Mouse (Mus musculus) hindbrain, embryonic 11.5 days (tissue): ENCODE measurements at regions not wholly inside any gene's neighbourhood (a gene's known extent, or its start where the extent isn't known, plus 50 kb on each side); places are given as distances from the start of the nearest gene placed in this dataset.

ENCODE experiments used
- ATAC-seq: fragments of 200-750 bp; cut with Nextera tagmentation; 2 replicates; pipeline ENCODE4 v1.8.0; 2017; ENCODE audit warnings: mild to moderate bottlenecking, moderate TSS enrichment, moderate library complexity; ENCODE audit not compliant: low FRiP score
- DNase-seq: peaks from one replicate; pipeline ENCODE4 v3.0.0-alpha.2; 2015; ENCODE audit warnings: low spot score
- H3K27ac ChIP-seq: fragments of 300-500 bp; sonication (generic); 2 replicates; pipeline ENCODE4 v1.5.1; 2014; ENCODE audit warnings: mild to moderate bottlenecking, low read depth, low read length
- H3K27me3 ChIP-seq: fragments of 300-500 bp; sonication (generic); 2 replicates; pipeline ENCODE4 v1.6.1; 2014; ENCODE audit warnings: mild to moderate bottlenecking, low read length, moderate library complexity, mixed read lengths; ENCODE audit not compliant: control insufficient read depth, insufficient read depth
- H3K36me3 ChIP-seq: fragments of 300-500 bp; sonication (generic); 2 replicates; pipeline ENCODE4 v1.6.1; 2014; ENCODE audit warnings: mild to moderate bottlenecking, low read length, moderate library complexity, mixed read lengths; ENCODE audit not compliant: control insufficient read depth, insufficient read depth
- H3K4me1 ChIP-seq: fragments of 300-500 bp; sonication (generic); replicated peaks from 2 replicates; pipeline ENCODE4 v1.6.1; 2014; ENCODE audit warnings: low read length, mixed read lengths; ENCODE audit not compliant: control insufficient read depth, insufficient read depth
- H3K4me2 ChIP-seq: fragments of 300-500 bp; sonication (generic); replicated peaks from 2 replicates; pipeline ENCODE4 v1.6.1; 2014; ENCODE audit warnings: mild to moderate bottlenecking, low read depth, low read length
- H3K4me3 ChIP-seq: fragments of 300-500 bp; sonication (generic); 2 replicates; pipeline ENCODE4 v1.5.1; 2014; ENCODE audit warnings: low read depth, low read length
- H3K9ac ChIP-seq: fragments of 300-500 bp; sonication (generic); 2 replicates; pipeline ENCODE4 v1.6.1; 2014; ENCODE audit warnings: low read depth, low read length
- H3K9me3 ChIP-seq: fragments of 300-500 bp; sonication (generic); 2 replicates; pipeline ENCODE4 v1.6.1; 2016; ENCODE audit warnings: low read length; ENCODE audit not compliant: control insufficient read depth
- WGBS: fragments of 180-500 bp; shearing (Covaris S2); extraction: QIAGEN DNeasy Blood & Tissue Kit; methylation state at CpG from one replicate; pipeline ENCODE4 v1.1.7; 2014; 5-methylcytosine and 5-hydroxymethylcytosine counted together

- DNase-seq (no peak), ATAC-seq (no peak)
- H3K27ac ChIP-seq, result no peak overlapping the region
- peaks cover 11% of the 10 kb centered on the region for H3K4me1 ChIP-seq
- no peaks in the 10 kb centered on the region for H3K27me3 ChIP-seq
- H3K36me3 ChIP-seq, result no peaks in the 10 kb centered on the region
- no peak overlapping the region for H3K9ac ChIP-seq
- 18% methylated on average over 3 of the region's 3 CpGs for WGBS
- no peak overlapping the region for H3K4me3 ChIP-seq
- H3K9me3 ChIP-seq, result no peaks in the 10 kb centered on the region
- no peak overlapping the region for H3K4me2 ChIP-seq
Observed at GRCm38 (mm10) chr14:76258626-76259025, 147.9 kb downstream of the Nufip1 start.

DNA sequence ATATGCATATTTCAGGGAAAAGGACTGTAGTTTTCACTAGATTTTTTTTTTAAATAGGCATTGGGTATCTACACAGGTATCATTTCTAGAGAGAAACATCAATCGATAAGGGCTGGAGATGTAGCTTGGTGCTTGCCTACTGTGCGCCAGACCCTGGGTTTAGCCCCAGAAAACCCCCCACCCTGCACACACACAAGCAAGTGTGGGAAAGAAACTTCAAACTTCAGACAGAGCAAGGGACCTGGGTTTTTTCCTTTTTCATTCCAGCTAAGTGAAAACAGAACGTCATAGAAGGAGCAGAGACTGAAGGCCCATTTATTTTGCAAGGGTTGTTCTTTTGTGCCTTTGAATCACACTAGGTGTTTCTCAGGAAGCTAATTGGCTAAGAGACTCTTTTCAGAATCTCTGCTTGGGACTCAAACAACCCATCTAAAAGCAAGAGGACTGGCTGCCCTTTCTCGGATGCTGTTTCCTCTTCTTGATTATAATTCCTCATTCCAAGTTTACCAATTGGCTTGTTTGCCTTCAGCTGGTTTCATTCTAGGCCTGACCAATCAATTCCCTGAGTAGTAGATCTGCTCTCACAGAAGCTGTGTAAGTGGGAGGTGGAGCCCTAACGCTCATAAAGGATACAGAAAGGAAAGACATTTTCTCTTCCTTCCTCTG, 150.1 kb downstream of the Nufip1 start:
- H3K27ac ChIP-seq, result no peak overlapping the region
- H3K4me2 ChIP-seq, result no peak overlapping the region
- no peak overlapping the region for H3K4me3 ChIP-seq
- no peaks in the 10 kb centered on the region for H3K36me3 ChIP-seq
- 71% methylated on average over 5 of the region's 5 CpGs for WGBS
- H3K27me3 ChIP-seq, result no peaks in the 10 kb centered on the region
- H3K9ac ChIP-seq, result no peak overlapping the region
- DNase-seq (no peak), ATAC-seq (no peak)
- no peaks in the 10 kb centered on the region for H3K9me3 ChIP-seq
- H3K4me1 ChIP-seq, result peaks cover 4% of the 10 kb centered on the region

- H3K27ac ChIP-seq, result no peak overlapping the region
- WGBS, result 94% methylated on average over 5 of the region's 5 CpGs
- no peaks in the 10 kb centered on the region for H3K27me3 ChIP-seq
- ATAC-seq, result no peak
- no peaks in the 10 kb centered on the region for H3K4me1 ChIP-seq
- H3K4me3 ChIP-seq, result no peak overlapping the region
- H3K9me3 ChIP-seq, result no peaks in the 10 kb centered on the region
- no peak overlapping the region for H3K4me2 ChIP-seq
- H3K9ac ChIP-seq, result no peak overlapping the region
- DNase-seq, result no peak
- H3K36me3 ChIP-seq, result no peaks in the 10 kb centered on the region
Observed at GRCm38 (mm10) chr14:76263682-76264081, 151.1 kb upstream of the Tsc22d1 start.

- Histone ChIP-seq H3K4me2 (no peak overlapping the region), H3K9ac (no peak overlapping the region), H3K4me1 (no peaks in the 10 kb centered on the region), H3K4me3 (no peak overlapping the region), H3K36me3 (no peaks in the 10 kb centered on the region), H3K27ac (no peak overlapping the region), H3K9me3 (no peaks in the 10 kb centered on the region), H3K27me3 (no peaks in the 10 kb centered on the region)
- ATAC-seq (no peak), DNase-seq (no peak)
- WGBS, result 90% methylated on average over 5 of the region's 5 CpGs
Observed at GRCm38 (mm10) chr14:76265819-76266218, 148.9 kb upstream of the Tsc22d1 start.

DNA sequence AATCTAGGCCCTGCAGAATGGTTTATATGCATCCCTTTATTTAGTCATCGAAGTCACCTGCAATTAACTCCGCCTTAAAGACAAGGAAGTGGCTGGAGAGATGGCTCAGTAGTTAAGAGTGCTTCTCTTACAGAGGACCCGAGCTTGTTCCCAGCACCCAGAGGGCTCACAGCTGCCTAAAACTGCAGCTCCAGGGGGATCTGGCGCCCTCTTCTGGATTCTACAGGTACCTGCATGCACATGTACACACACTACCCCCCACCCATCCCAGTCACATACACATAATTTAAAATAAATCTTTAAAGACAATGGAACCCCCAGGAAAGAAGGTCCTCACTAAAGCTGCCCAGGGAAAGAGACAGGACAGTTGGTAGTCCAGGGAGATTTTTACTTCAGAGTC, 148.5 kb upstream of the Tsc22d1 start:
- ATAC-seq (no peak), DNase-seq (no peak)
- Histone ChIP-seq H3K4me3 (no peak overlapping the region), H3K4me1 (no peaks in the 10 kb centered on the region), H3K36me3 (no peaks in the 10 kb centered on the region), H3K27ac (no peak overlapping the region), H3K9me3 (no peaks in the 10 kb centered on the region), H3K4me2 (no peak overlapping the region), H3K27me3 (no peaks in the 10 kb centered on the region), H3K9ac (no peak overlapping the region)
- WGBS, result 89% methylated on average over 4 of the region's 4 CpGs

GRCm38 (mm10) chr14:76267091-76267490, 147.7 kb upstream of the Tsc22d1 start:
- H3K4me3 ChIP-seq, result no peak overlapping the region
- WGBS, result 20% methylated on average over 4 of the region's 4 CpGs
- H3K4me1 ChIP-seq, result no peaks in the 10 kb centered on the region
- no peak for DNase-seq
- no peaks in the 10 kb centered on the region for H3K27me3 ChIP-seq
- H3K36me3 ChIP-seq, result no peaks in the 10 kb centered on the region
- no peak overlapping the region for H3K4me2 ChIP-seq
- no peak for ATAC-seq
- H3K27ac ChIP-seq, result no peak overlapping the region
- no peak overlapping the region for H3K9ac ChIP-seq
- H3K9me3 ChIP-seq, result no peaks in the 10 kb centered on the region

DNA sequence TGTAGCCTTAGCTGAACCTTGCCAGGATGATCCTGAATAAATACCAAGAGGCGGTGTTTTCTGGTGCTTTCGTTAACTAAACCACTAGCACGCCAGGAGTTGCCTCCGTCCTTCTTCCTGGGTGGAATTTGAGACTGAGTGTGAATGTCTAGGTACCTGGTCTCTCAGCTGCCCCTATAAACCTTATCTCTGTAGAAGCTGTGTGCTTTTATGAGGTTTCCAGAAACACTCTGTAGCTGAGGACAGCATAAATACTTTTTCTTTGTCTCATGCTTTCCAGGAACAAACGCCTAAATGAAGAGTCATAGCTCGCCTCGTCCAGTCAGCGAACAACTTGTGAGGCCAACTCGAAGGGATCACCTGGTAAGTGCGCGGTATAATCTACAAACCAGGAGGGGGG, 143.6 kb upstream of the Tsc22d1 start:
- Histone ChIP-seq H3K36me3 (no peaks in the 10 kb centered on the region), H3K4me1 (no peaks in the 10 kb centered on the region), H3K4me3 (no peak overlapping the region), H3K9ac (no peak overlapping the region), H3K9me3 (no peaks in the 10 kb centered on the region), H3K27ac (no peak overlapping the region), H3K27me3 (no peaks in the 10 kb centered on the region), H3K4me2 (no peak overlapping the region)
- DNase-seq (no peak), ATAC-seq (no peak)
- WGBS, result 92% methylated on average over 11 of the region's 11 CpGs

DNA sequence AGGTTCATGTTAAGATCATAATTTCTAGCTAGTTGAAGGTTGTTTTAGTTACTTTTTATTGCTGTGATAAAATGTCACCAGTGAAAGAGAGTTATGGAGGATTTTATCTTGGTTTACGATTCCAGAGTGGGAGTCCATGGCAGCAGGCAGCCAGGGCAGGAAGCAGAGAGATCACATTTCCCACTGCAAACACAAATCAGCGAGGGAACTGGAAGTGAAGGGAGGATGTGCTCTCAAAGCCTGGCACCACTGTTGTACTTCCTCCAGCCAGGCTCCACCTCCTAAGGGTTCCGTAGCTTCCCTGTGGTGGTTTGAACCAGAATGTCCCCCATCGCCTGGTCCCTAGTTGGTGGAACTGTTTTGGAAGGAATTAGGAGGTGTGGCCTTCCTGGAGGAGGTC, 141.9 kb upstream of the Tsc22d1 start:
- Histone ChIP-seq H3K9ac (no peak overlapping the region), H3K4me3 (no peak overlapping the region), H3K4me1 (no peaks in the 10 kb centered on the region), H3K36me3 (no peaks in the 10 kb centered on the region), H3K27ac (no peak overlapping the region), H3K4me2 (no peak overlapping the region), H3K9me3 (no peaks in the 10 kb centered on the region), H3K27me3 (no peaks in the 10 kb centered on the region)
- ATAC-seq, result no peak
- WGBS, result 84% methylated on average over 4 of the region's 4 CpGs
- DNase-seq, result no peak

- 94% methylated on average over 9 of the region's 9 CpGs for WGBS
- Histone ChIP-seq H3K4me3 (no peak overlapping the region), H3K27me3 (no peaks in the 10 kb centered on the region), H3K9me3 (no peaks in the 10 kb centered on the region), H3K36me3 (no peaks in the 10 kb centered on the region), H3K9ac (no peak overlapping the region), H3K4me1 (peaks cover 2% of the 10 kb centered on the region; the same call in 1 of the 2 replicates), H3K4me2 (no peak overlapping the region), H3K27ac (no peak overlapping the region)
- no peak for DNase-seq
- no peak for ATAC-seq
Observed at GRCm38 (mm10) chr14:76276655-76277054, 138.1 kb upstream of the Tsc22d1 start.
